Mouse (Mus musculus) kidney, embryonic 14.5 days (tissue): ENCODE measurements at regions not wholly inside any gene's neighbourhood (a gene's known extent, or its start where the extent isn't known, plus 50 kb on each side); places are given as distances from the start of the nearest gene placed in this dataset.
A peak's percentile ranks its signal among the peaks of the same experiment; 100 is the strongest.

ENCODE experiments used
- ATAC-seq: fragments of 200-750 bp; cut with Nextera tagmentation; 2 replicates; pipeline ENCODE4 v1.8.0; 2017; ENCODE audit warnings: moderate number of reproducible peaks, mild to moderate bottlenecking, moderate TSS enrichment, moderate library complexity; ENCODE audit not compliant: low FRiP score, low TSS enrichment
- H3K27ac ChIP-seq: fragments of 300-500 bp; sonication (generic); 2 replicates; pipeline ENCODE4 v1.5.1; 2014; ENCODE audit warnings: low read depth, mild to moderate bottlenecking, low read length, moderate library complexity, mixed read lengths
- H3K27me3 ChIP-seq: fragments of 300-500 bp; sonication (generic); 2 replicates; pipeline ENCODE4 v1.6.1; 2014; ENCODE audit warnings: mild to moderate bottlenecking, low read length; ENCODE audit not compliant: control insufficient read depth, insufficient read depth
- H3K36me3 ChIP-seq: fragments of 300-500 bp; sonication (generic); 2 replicates; pipeline ENCODE4 v1.6.1; 2014; ENCODE audit warnings: low read length, mixed read lengths; ENCODE audit not compliant: control insufficient read depth, insufficient read depth
- H3K4me1 ChIP-seq: fragments of 300-500 bp; sonication (generic); 2 replicates; pipeline ENCODE4 v1.6.1; 2014; ENCODE audit warnings: low read length, mixed read lengths; ENCODE audit not compliant: control insufficient read depth, insufficient read depth
- H3K4me2 ChIP-seq: fragments of 300-500 bp; sonication (generic); replicated peaks from 2 replicates; pipeline ENCODE4 v1.6.1; 2014; ENCODE audit warnings: low read depth, mild to moderate bottlenecking, low read length
- H3K4me3 ChIP-seq: fragments of 300-500 bp; sonication (generic); 2 replicates; pipeline ENCODE4 v1.5.1; 2014; ENCODE audit warnings: mild to moderate bottlenecking, low read length
- H3K9ac ChIP-seq: fragments of 300-500 bp; sonication (generic); 2 replicates; pipeline ENCODE4 v1.6.1; 2014; ENCODE audit warnings: low read depth, mild to moderate bottlenecking, low read length, moderate library complexity
- H3K9me3 ChIP-seq: fragments of 300-500 bp; sonication (generic); 2 replicates; pipeline ENCODE4 v1.6.1; 2016; ENCODE audit warnings: low read length; ENCODE audit not compliant: control insufficient read depth
- WGBS: fragments of 180-500 bp; shearing (Covaris S2); extraction: QIAGEN DNeasy Blood & Tissue Kit; methylation state at CpG from one replicate; pipeline ENCODE4 v1.1.7; 2014; 5-methylcytosine and 5-hydroxymethylcytosine counted together

GRCm38 (mm10) chr15:61127130-61127529 lies 204.3 kb upstream of the A1bg start:
- H3K27ac ChIP-seq = no peak overlapping the region
- no peaks in the 10 kb centered on the region for H3K9me3 ChIP-seq
- no peak overlapping the region for H3K4me3 ChIP-seq
- no peaks in the 10 kb centered on the region for H3K27me3 ChIP-seq
- no peaks in the 10 kb centered on the region for H3K4me1 ChIP-seq
- no peak overlapping the region for H3K9ac ChIP-seq
- no peaks in the 10 kb centered on the region for H3K36me3 ChIP-seq
- ATAC-seq = no peak
- H3K4me2 ChIP-seq = no peak overlapping the region

DNA sequence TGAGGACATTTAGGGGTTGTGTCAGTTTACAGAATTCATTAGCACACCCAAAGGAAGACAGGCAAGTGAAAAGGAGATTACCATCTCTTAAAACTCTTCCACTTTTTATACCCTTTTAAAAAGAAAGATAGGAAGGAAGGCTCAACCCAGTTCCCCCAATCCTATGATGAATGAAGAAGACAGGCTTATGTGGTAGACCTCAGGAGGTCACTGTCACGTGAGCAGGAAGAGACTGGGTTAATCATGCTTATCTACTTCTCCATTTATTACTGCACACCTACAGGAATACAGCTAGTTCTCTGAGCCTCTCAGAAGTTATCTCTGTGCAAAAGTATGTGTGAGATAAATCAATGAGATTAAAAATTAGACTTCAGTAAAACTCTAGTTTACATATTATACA lies 194.1 kb upstream of the A1bg start:
- ATAC-seq = no peak
- Histone ChIP-seq H3K4me3 (no peak overlapping the region), H3K9ac (no peak overlapping the region), H3K4me2 (no peak overlapping the region), H3K4me1 (no peaks in the 10 kb centered on the region), H3K27ac (no peak overlapping the region), H3K9me3 (no peaks in the 10 kb centered on the region), H3K27me3 (no peaks in the 10 kb centered on the region), H3K36me3 (no peaks in the 10 kb centered on the region)
- WGBS = 9% methylated on average over 1 of the region's 1 CpGs

GRCm38 (mm10) chr15:61109429-61110128 lies 186.8 kb upstream of the A1bg start:
- peak overlapping the region; percentile 48 for H3K27ac ChIP-seq
- WGBS = 25% methylated on average over 4 of the region's 4 CpGs

DNA sequence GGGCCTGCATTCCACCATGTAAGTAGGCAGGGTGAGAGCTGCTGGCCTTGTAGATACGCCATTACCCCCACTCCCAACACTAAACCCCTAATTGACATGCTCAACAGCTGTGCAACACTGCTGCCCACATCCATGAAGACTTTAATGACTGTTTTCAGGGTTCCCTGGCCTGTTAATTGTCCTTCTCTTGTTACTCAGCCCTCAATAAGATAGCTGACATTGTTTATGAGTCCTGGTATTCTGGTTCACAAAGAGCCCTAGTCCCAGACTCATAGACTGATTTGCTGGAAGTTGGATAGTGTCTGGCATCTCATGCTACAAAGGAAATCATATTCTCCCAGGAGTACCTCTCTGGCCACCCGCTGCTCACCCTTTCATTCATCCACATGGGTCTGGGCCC lies 186.1 kb upstream of the A1bg start:
- Histone ChIP-seq H3K27me3 (no peaks in the 10 kb centered on the region), H3K9ac (no peak overlapping the region), H3K4me3 (no peak overlapping the region), H3K4me1 (no peaks in the 10 kb centered on the region), H3K4me2 (no peak overlapping the region), H3K9me3 (no peaks in the 10 kb centered on the region), H3K36me3 (no peaks in the 10 kb centered on the region), H3K27ac (peak overlapping the region; percentile 48)
- ATAC-seq = peak; percentile 72; the same call in 1 of the 2 replicates
- 39% methylated on average over 2 of the region's 2 CpGs for WGBS

More at GRCm38 (mm10) chr15:61109429-61110128, 186.8 kb upstream of the A1bg start:
- Histone ChIP-seq H3K4me1 (no peaks in the 10 kb centered on the region), H3K4me2 (no peak overlapping the region), H3K27me3 (no peaks in the 10 kb centered on the region), H3K36me3 (no peaks in the 10 kb centered on the region), H3K9ac (no peak overlapping the region), H3K4me3 (no peak overlapping the region), H3K9me3 (no peaks in the 10 kb centered on the region)
- ATAC-seq = no peak

DNA sequence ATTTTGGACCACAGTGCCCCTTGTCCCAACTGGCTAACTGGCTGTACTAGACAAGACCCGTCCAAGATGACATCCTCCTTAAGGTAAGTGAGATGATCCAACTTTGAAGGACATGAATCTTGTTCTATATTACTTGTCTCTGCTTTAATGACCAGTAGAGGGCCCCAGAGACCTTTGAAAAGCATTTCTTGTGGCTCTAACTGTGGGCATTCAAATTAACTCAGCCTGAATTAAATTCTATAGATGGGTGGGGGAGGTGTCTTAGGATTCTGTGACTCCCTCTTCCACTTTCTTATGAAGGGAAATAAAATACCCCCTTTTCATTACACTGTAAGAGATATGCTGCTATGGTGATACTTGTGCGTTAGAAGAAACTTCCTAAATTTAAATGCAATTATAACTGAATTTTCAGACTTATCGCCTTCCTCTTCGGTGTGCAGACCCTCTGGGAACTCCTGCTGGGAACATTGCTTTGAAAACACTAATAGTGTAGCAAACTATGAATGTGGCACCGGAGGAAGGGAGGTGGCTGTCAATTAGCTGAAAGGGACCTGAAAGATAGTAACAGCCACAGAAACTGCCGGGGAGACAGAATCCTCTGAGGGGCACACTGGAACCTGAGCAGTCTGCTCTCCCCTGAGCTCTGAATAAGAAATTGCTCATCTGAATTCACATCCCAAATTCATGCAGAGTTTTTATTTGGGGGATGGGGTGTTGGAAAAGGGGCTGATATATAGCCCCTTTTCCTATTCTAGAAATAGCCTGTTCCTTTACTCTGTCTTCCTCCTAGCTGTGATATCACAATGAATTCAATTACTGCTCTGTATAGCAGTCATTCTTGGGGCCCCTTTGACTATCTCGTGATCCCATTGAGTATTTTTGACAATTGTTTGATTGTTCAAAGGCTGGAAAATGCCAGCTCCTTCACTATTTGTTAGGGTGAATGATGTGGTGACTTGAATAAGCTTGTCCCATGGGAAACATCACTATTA lies 179.9 kb upstream of the A1bg start:
- ATAC-seq = no peak
- Histone ChIP-seq H3K9ac (no peak overlapping the region), H3K4me1 (no peaks in the 10 kb centered on the region), H3K4me3 (no peak overlapping the region), H3K27me3 (no peaks in the 10 kb centered on the region), H3K4me2 (no peak overlapping the region), H3K9me3 (no peaks in the 10 kb centered on the region), H3K36me3 (no peaks in the 10 kb centered on the region), H3K27ac (no peak overlapping the region)
- WGBS = 46% methylated on average over 7 of the region's 7 CpGs

- no peak overlapping the region for H3K4me2 ChIP-seq
- no peaks in the 10 kb centered on the region for H3K9me3 ChIP-seq
- no peaks in the 10 kb centered on the region for H3K4me1 ChIP-seq
- WGBS = 70% methylated on average over 4 of the region's 4 CpGs
- no peak overlapping the region for H3K9ac ChIP-seq
- H3K36me3 ChIP-seq = no peaks in the 10 kb centered on the region
- no peak overlapping the region for H3K4me3 ChIP-seq
- no peak overlapping the region for H3K27ac ChIP-seq
- no peaks in the 10 kb centered on the region for H3K27me3 ChIP-seq
- ATAC-seq = no peak
Measured at GRCm38 (mm10) chr15:61100807-61101206, 178.0 kb upstream of the A1bg start.

GRCm38 (mm10) chr15:61098968-61099367 lies 176.2 kb upstream of the A1bg start:
- H3K4me1 ChIP-seq = no peaks in the 10 kb centered on the region
- ATAC-seq = no peak
- no peak overlapping the region for H3K9ac ChIP-seq
- H3K9me3 ChIP-seq = no peaks in the 10 kb centered on the region
- no peaks in the 10 kb centered on the region for H3K27me3 ChIP-seq
- no peak overlapping the region for H3K4me3 ChIP-seq
- H3K4me2 ChIP-seq = no peak overlapping the region
- WGBS = 27% methylated on average over 1 of the region's 1 CpGs
- H3K36me3 ChIP-seq = no peaks in the 10 kb centered on the region
- no peak overlapping the region for H3K27ac ChIP-seq

GRCm38 (mm10) chr15:61098519-61098918 lies 175.7 kb upstream of the A1bg start:
- no peak for ATAC-seq
- no peak overlapping the region for H3K9ac ChIP-seq

More at GRCm38 (mm10) chr15:61098519-61098918, 175.7 kb upstream of the A1bg start:
- Histone ChIP-seq H3K27ac (no peak overlapping the region), H3K4me1 (no peaks in the 10 kb centered on the region), H3K4me3 (no peak overlapping the region), H3K27me3 (no peaks in the 10 kb centered on the region), H3K4me2 (no peak overlapping the region), H3K9me3 (no peaks in the 10 kb centered on the region), H3K36me3 (no peaks in the 10 kb centered on the region)
